Mouse (Mus musculus) frontal cortex, adult 2 months (tissue): Measurements from ENCODE around the gene Mtmr6. TPM values are rescaled to one million over a fixed set of nuclear protein-coding genes. Genes with fewer than 3 reads are reported as not detected.

ENCODE experiments used
- DNase-seq, 2 experiments: peaks; one replicate each; pipeline ENCODE4 v3.0.0; 2022; ENCODE audit warnings: low spot score in 1 of 2; ENCODE audit errors: extremely low spot score in 1 of 2
- polyA plus RNA-seq: library from polyadenylated mRNA; depleted of rRNA; stranded (reverse); fragments of >200 nt; gene quantifications from 2 replicates; pipeline ENCODE4 v1.2.3, GENCODE M21; 2012; rRNA removed

The Mtmr6 gene
- 83.0 and 94.1 TPM in 2 replicates for polyA plus RNA-seq

- peak; percentile 95 to 98 for DNase-seq
Measured at GRCm38 (mm10) chr14:60264990-60265876, at the start of gene Mtmr6. Gene Mtmr6 (plus strand): TSS chr14:60265228.

- no peak for DNase-seq
Measured at GRCm38 (mm10) chr14:60216125-60216524, 48.9 kb upstream of the Mtmr6 start.

GRCm38 (mm10) chr14:60217616-60218015 is 47.4 kb upstream of the Mtmr6 start:
- no peak for DNase-seq

GRCm38 (mm10) chr14:60219886-60220285 is 45.1 kb upstream of the Mtmr6 start:
- DNase-seq: peak in 1 of 2 experiments; percentile 13

GRCm38 (mm10) chr14:60238551-60238950 is 26.5 kb upstream of the Mtmr6 start:
- DNase-seq: no peak

- DNase-seq: no peak
Measured at GRCm38 (mm10) chr14:60250366-60250765, 14.7 kb upstream of the Mtmr6 start.

GRCm38 (mm10) chr14:60250879-60251278 is 14.1 kb upstream of the Mtmr6 start:
- peak in 1 of 2 experiments; percentile 32 for DNase-seq

- peak; percentile 98 to 99 for DNase-seq
Measured at GRCm38 (mm10) chr14:60251281-60252003, 13.6 kb upstream of the Mtmr6 start, which contains the start of the genes Nupl1 and Gm49336. Gene Nupl1 (minus strand): TSS chr14:60251431. Gene Gm49336 (minus strand): TSS chr14:60251507.

GRCm38 (mm10) chr14:60252004-60253000 is 12.7 kb upstream of the Mtmr6 start:
- no peak for DNase-seq

- DNase-seq: no peak
Measured at GRCm38 (mm10) chr14:60253466-60253865, 11.6 kb upstream of the Mtmr6 start.

- no peak for DNase-seq
Measured at GRCm38 (mm10) chr14:60254774-60255173, 10.3 kb upstream of the Mtmr6 start.

GRCm38 (mm10) chr14:60256356-60256755 is 8.7 kb upstream of the Mtmr6 start:
- DNase-seq: no peak

- no peak for DNase-seq
Measured at GRCm38 (mm10) chr14:60257101-60257500, 7.9 kb upstream of the Mtmr6 start.

GRCm38 (mm10) chr14:60257851-60258250 is 7.2 kb upstream of the Mtmr6 start:
- no peak for DNase-seq

GRCm38 (mm10) chr14:60262316-60262715 is 2.7 kb upstream of the Mtmr6 start:
- DNase-seq: no peak

GRCm38 (mm10) chr14:60269333-60269732 is 4.3 kb downstream of the Mtmr6 start:
- no peak for DNase-seq

- no peak for DNase-seq
Measured at GRCm38 (mm10) chr14:60273346-60273745, 8.3 kb downstream of the Mtmr6 start.

GRCm38 (mm10) chr14:60275301-60276276 is 10.6 kb downstream of the Mtmr6 start:
- no peak for DNase-seq
